Mouse (Mus musculus) E14TG2a.4 (cell line): ENCODE results near the gene Ldlrad3.

Experiments
- CTCF ChIP-seq: conservative IDR thresholded peaks from 2 replicates; pipeline ENCODE4 v1.5.1; 2014; ENCODE audit warnings: low read length
- POU5F1 ChIP-seq: IDR thresholded peaks from 2 replicates; pipeline ENCODE4 v1.6.1; 2014; ENCODE audit warnings: low read length, borderline replicate concordance

DNA sequence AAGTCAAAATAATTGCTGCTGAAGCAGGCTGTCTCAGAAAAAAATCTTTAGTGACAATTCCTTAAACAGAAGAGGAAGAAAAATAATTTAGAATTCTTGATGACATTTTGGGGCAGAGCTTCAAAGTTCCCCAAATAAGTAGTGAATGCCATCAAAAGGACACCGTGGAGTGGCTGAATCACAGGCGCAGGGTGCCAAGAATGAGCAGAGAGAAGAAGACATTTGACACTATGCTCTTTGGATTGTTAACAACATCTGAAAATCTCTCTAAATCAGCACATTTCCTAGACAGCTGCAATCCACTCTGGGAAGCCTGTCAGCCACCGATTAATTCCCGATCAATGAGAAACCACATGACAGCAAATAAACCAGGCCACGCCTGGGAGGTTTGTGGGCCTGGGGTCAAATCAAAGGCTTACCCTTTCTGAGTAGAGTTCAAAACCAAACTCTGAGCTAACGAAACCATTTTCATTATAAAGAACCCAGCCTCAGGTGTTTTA lies 176.4 kb downstream of the Ldlrad3 start:
- TF ChIP-seq CTCF (no peak), POU5F1 (no peak)
